Mouse (Mus musculus) heart, embryonic 16.5 days (tissue): ENCODE measurements around the gene Slc25a33. TPM values are rescaled to one million over a fixed set of nuclear protein-coding genes. Genes with fewer than 3 reads are reported as not detected.

Source experiments
- ATAC-seq: fragments of 200-750 bp; cut with Nextera tagmentation; replicated peaks from 2 replicates; pipeline ENCODE4 v1.8.0; 2017; ENCODE audit warnings: moderate number of reproducible peaks; ENCODE audit not compliant: insufficient read depth, low FRiP score; ENCODE audit errors: extremely low read depth
- H3K27ac ChIP-seq: fragments of 300-500 bp; sonication (generic); 2 replicates; pipeline ENCODE4 v1.5.1; 2014; ENCODE audit warnings: mild to moderate bottlenecking, low read length, control low read depth, moderate library complexity
- H3K27me3 ChIP-seq: fragments of 300-500 bp; sonication (generic); 2 replicates; pipeline ENCODE4 v1.6.1; 2014; ENCODE audit warnings: low read length, mixed read lengths; ENCODE audit not compliant: control insufficient read depth, insufficient read depth
- H3K36me3 ChIP-seq: fragments of 300-500 bp; sonication (generic); 2 replicates; pipeline ENCODE4 v1.6.1; 2014; ENCODE audit not compliant: control insufficient read depth, insufficient read depth
- H3K4me1 ChIP-seq: fragments of 300-500 bp; sonication (generic); 2 replicates; pipeline ENCODE4 v1.6.1; 2014; ENCODE audit warnings: low read length, mixed read lengths; ENCODE audit not compliant: control insufficient read depth, insufficient read depth
- H3K4me2 ChIP-seq: fragments of 300-500 bp; sonication (generic); 2 replicates; pipeline ENCODE4 v1.6.1; 2014; ENCODE audit warnings: low read depth, mild to moderate bottlenecking, control low read depth, low read length
- H3K4me3 ChIP-seq: fragments of 300-500 bp; sonication (generic); 2 replicates; pipeline ENCODE4 v1.5.1; 2014; ENCODE audit warnings: mild to moderate bottlenecking, control low read depth, low read length
- H3K9ac ChIP-seq: fragments of 300-500 bp; sonication (generic); 2 replicates; pipeline ENCODE4 v1.6.1; 2014; ENCODE audit warnings: low read length, control low read depth
- H3K9me3 ChIP-seq: fragments of 300-500 bp; sonication (generic); replicated peaks from 2 replicates; pipeline ENCODE4 v1.6.1; 2016; ENCODE audit warnings: low read length; ENCODE audit not compliant: control insufficient read depth
- WGBS: fragments of 180-500 bp; shearing (Covaris S2); extraction: QIAGEN DNeasy Blood & Tissue Kit; methylation state at CpG from one replicate; pipeline ENCODE4 v1.1.7; 2014; 5-methylcytosine and 5-hydroxymethylcytosine counted together
- microRNA-seq: library from miRNA; unstranded; fragments of <30 nt; microRNA quantifications from one replicate; pipeline ENCODE4, GENCODE M21; 2017
- polyA plus RNA-seq: library from polyadenylated mRNA; unstranded; fragments of >200 nt; fragmentation: Nextera tagmentation; extraction: Ambion mirVana; gene quantifications from 2 replicates; pipeline ENCODE4 v1.2.1, GENCODE M21; 2015

Slc25a33 gene
- polyA plus RNA-seq, 1 experiment from 2014 or later: 6.5 TPM

DNA sequence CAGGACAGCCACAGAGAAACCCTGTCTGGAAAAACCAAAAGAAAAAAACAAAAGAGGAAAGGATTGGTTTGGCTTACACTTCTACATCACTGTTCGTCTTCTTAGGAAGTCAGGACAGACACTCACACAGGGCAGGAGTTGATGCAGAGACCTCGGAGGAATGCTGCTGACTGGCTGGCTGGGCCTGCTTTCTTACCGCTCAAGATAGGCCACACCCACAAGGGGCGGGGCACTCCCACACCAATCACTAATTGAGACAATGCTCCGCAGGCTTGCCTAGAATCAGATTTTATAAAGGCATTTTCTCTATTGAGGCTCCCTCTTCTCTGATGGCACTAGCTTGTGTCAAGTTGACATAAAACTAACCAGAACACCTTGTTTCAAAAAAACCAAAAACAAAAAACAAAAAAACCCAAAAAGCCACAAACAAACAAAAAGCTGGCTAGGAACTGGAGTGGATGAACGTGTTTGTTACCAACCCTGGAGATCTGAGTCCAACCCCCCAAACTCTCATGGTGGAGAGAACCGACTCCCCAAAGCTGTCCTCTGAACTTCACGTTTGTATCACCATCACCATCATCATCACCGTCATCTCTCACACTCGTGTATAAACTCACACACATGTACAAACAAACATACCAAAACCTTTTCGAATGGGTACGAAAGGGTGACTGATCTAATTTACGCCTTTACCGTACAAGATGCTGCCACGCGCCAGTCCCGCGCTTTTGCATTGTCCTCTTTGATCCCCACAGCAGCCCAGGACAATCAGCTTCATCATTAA lies 72.5 kb downstream of the Slc25a33 start:
- Histone ChIP-seq H3K4me1 (peaks cover 9% of the 10 kb centered on the region; the same call in 1 of the 2 replicates), H3K9me3 (no peaks in the 10 kb centered on the region), H3K36me3 (no peaks in the 10 kb centered on the region), H3K27me3 (0 out of 2 replicates have a peak, but pooled peaks cover 4% of the 10 kb centered on the region), H3K4me3 (peak overlapping the region; percentile 12; the same call in 1 of the 2 replicates), H3K9ac (no peak overlapping the region), H3K27ac (peak overlapping the region; percentile 7; the same call in 1 of the 2 replicates), H3K4me2 (peak overlapping the region; percentile 10)
- 67% methylated on average over 18 of the region's 18 CpGs for WGBS
- no peak for ATAC-seq

DNA sequence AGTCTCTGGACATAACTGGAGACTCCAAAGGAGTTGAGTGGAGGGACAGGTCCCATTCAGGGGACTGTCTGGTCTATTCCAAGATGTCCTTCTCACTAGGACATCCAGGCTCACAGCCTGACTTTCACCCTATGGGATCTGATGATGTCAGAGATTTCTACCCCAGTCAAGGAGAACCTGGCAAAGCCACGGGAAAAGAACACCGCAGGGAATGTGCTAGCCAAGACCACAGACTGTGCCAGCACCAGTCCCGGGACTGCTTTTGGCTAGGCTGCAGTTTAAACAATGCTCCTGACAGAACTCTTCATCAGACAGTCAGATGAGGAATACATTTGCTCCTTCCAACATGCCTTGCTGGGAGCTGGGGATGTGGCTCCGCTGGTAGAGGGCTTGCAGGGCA lies 74.1 kb downstream of the Slc25a33 start:
- 0 out of 2 replicates have a peak, but pooled peaks cover 4% of the 10 kb centered on the region for H3K27me3 ChIP-seq
- no peak overlapping the region for H3K9ac ChIP-seq
- WGBS: 76% methylated on average over 4 of the region's 4 CpGs
- ATAC-seq: no peak
- H3K36me3 ChIP-seq: no peaks in the 10 kb centered on the region
- H3K27ac ChIP-seq: no peak overlapping the region
- H3K4me2 ChIP-seq: no peak overlapping the region
- H3K4me3 ChIP-seq: no peak overlapping the region
- no peaks in the 10 kb centered on the region for H3K9me3 ChIP-seq
- H3K4me1 ChIP-seq: 0 out of 2 replicates have a peak, but pooled peaks cover 16% of the 10 kb centered on the region

DNA sequence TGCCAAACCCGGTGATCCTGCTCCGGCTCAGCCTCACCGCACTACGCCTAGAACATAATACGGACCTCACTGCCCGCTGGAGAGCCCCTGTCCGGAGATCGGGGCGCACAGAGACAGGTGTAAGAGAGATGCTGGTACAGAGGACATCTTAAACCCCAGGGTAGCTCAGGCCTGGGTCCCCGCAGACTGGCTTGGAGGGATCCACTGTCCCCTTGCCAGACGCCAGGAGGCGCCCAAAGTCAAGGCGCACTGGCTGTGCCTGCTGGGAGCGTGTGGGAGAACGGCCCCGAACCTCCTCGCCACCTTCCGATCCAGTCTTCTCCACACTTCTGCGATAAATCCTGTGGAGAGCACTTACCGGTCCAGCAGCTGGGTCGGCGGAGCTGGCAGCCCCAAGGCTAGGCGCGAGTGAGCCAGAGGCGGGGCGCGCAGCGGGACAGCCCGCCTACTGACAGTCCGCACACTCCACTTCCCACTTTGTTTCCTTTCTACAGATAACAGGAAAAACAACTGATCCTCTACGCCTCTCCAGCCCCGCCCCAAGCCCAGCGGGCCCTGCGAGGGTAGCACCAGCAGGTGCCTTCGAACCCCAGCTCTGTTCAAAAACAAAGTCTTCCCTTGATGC lies 75.8 kb downstream of the Slc25a33 start:
- Histone ChIP-seq H3K27me3 (0 out of 2 replicates have a peak, but pooled peaks cover 4% of the 10 kb centered on the region), H3K4me1 (0 out of 2 replicates have a peak, but pooled peaks cover 16% of the 10 kb centered on the region), H3K4me2 (peak overlapping the region; percentile 76), H3K36me3 (no peaks in the 10 kb centered on the region), H3K4me3 (peak overlapping the region; percentile 51), H3K27ac (peak overlapping the region; percentile 60), H3K9me3 (no peaks in the 10 kb centered on the region), H3K9ac (peak overlapping the region; percentile 62)
- under 1% methylated on average over 35 of the region's 35 CpGs for WGBS
- peak; percentile 66 for ATAC-seq

DNA sequence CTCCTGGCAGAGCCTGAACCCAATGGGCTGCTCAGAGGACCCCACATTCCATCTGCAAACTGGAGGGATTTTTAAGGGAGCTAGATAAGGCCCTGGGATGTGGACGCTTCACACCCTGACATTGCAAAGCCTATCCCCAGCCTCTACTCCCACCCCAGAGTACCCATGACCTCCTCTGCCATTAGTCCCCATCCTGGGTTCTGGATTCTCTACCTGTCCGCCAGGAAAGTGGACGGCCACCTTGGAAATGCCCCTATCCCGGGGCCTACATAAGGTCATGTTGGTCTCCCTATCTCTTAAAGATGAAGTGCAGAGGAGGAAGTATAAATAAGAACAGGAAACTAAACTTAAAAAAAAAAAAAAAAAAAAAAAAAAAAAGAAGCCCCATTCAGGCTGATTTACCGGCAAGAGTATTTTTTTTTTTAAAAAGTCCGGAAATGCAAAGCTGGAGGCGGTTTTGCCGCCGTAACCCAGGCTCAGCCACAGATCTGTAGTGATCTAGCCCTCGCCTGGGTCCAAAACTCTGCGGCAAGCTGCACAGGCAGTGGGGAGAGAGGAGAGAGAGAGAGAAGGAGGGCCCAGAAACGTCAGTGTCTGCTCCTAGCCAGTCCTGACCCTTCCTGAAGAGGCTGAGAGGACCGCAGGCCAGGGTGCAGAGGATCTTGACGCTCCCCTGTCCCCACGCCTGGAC lies 76.4 kb downstream of the Slc25a33 start:
- 22% methylated on average over 15 of the region's 15 CpGs for WGBS
- Histone ChIP-seq H3K36me3 (no peaks in the 10 kb centered on the region), H3K4me2 (peak overlapping the region; percentile 76), H3K27ac (peak overlapping the region; percentile 60), H3K27me3 (0 out of 2 replicates have a peak, but pooled peaks cover 4% of the 10 kb centered on the region), H3K9ac (peak overlapping the region; percentile 62), H3K4me3 (peak overlapping the region; percentile 51), H3K4me1 (0 out of 2 replicates have a peak, but pooled peaks cover 13% of the 10 kb centered on the region), H3K9me3 (no peaks in the 10 kb centered on the region)
- ATAC-seq: peak; percentile 14; the same call in 1 of the 2 replicates

DNA sequence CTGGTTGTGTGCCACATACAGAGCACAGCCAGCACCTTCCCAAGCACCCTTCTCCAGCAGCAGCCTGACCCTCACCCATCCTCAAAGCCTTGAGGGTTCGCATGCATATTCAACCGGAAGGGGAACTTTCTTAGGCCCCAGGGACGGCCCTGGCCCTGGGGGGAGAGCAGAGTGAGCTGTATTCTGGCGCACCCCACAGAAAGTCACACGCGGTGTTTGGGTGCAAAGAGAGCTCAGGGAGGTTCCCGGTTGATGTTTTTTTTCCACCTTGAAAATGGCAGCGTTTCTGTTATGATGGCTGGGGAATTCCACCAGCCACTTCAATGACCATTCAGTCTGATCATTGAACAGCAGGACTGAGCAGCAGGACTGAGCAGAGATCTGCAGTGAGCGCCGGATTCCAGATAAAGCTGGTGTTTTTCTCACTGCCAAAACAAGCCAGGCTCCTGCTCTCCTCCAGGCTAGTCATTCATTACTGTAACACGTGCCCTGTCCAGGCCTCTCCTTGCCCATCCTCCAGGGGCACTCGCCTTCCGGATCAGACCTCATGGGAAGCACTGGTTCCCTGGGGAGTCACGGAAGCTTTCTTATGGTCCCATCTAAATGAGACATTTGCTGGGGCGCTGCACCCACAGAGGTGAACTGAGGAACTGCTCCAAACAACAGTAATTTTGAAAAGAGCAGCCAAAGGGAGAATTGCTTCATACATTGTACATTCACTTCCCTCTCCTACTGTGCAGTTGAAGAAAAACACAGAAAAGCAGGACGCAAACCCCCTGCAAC lies 77.7 kb downstream of the Slc25a33 start:
- Histone ChIP-seq H3K4me2 (peak overlapping the region; percentile 76), H3K4me3 (peak overlapping the region; percentile 15; the same call in 1 of the 2 replicates), H3K9ac (no peak overlapping the region), H3K4me1 (0 out of 2 replicates have a peak, but pooled peaks cover 11% of the 10 kb centered on the region), H3K27ac (no peak overlapping the region), H3K27me3 (0 out of 2 replicates have a peak, but pooled peaks cover 4% of the 10 kb centered on the region), H3K36me3 (no peaks in the 10 kb centered on the region), H3K9me3 (no peaks in the 10 kb centered on the region)
- WGBS: 26% methylated on average over 16 of the region's 16 CpGs
- no peak for ATAC-seq

Small RNA genes lying within 50 kb of the gene (microRNA-seq; reads per million reads assigned to microRNA genes)
- not detected for gene Gm47301

Other genes with a start within 250 kb of the Slc25a33 start
- gene Clstn1, start 187.8 kb downstream of the Slc25a33 start, polyA plus RNA-seq: 6.7 and 16.8 TPM in 2 replicates
- gene Pik3cd, start 71.7 kb downstream of the Slc25a33 start, polyA plus RNA-seq: 5.5 and 7.8 TPM in 2 replicates
- gene Tmem201, start 36.2 kb downstream of the Slc25a33 start, polyA plus RNA-seq: 46.4 and 52.3 TPM in 2 replicates
- 10.5 and 12.4 TPM in 2 replicates for gene Spsb1, start 180.8 kb upstream of the Slc25a33 start, polyA plus RNA-seq
- gene H6pd, start 234.7 kb upstream of the Slc25a33 start, polyA plus RNA-seq: 11.4 and 14.6 TPM in 2 replicates